Mouse (Mus musculus): ENCODE data around the gene Faf2.

- TF ChIP-seq EP300 (IDR thresholded peaks at IDR 0.05; ENCODE audit: insufficient read depth, low read depth, low read length) = no peak
- TF ChIP-seq CTCF (IDR thresholded peaks at IDR 0.05) = no peak
Observed at GRCm38 (mm10) chr13:54691737-54692136, 70.2 kb downstream of the Faf2 start.
